Mouse (Mus musculus) T-helper 2 cell (primary cell): ENCODE data around the gene Dnpep.

Source experiments
- in situ Hi-C: fragments of 300-600 bp; cut with MboI, MseI; formaldehyde crosslinking; loops from one replicate; pipeline ENCODE4 v1.15.1; 2025; ENCODE audit warnings: high pct_unique_total_duplicates

Gene Dnpep

GRCm38 (mm10) chr1:75277195-75278188 lies 40.3 kb downstream of the Dnpep start:
- in situ Hi-C loops: loop anchor here (5.0 kb wide), 1 partner anchor 235 kb away; no protein-coding TSS in a partner anchor

GRCm38 (mm10) chr1:75264091-75264880 lies 53.5 kb downstream of the Dnpep start, which contains the start of gene Ptprn:
Gene Ptprn, minus strand, starts transcription at chr1:75264502.
- in situ Hi-C loops: no loop called here

GRCm38 (mm10) chr1:75262969-75263951 lies 54.5 kb downstream of the Dnpep start:
- in situ Hi-C loops: no loop called here

GRCm38 (mm10) chr1:75261278-75261677 lies 56.5 kb downstream of the Dnpep start:
- in situ Hi-C loops: no loop called here
